Mouse (Mus musculus): ENCODE measurements at regions not wholly inside any gene's neighbourhood (a gene's known extent, or its start where the extent isn't known, plus 50 kb on each side); places are given as distances from the start of the nearest gene placed in this dataset.

DNA sequence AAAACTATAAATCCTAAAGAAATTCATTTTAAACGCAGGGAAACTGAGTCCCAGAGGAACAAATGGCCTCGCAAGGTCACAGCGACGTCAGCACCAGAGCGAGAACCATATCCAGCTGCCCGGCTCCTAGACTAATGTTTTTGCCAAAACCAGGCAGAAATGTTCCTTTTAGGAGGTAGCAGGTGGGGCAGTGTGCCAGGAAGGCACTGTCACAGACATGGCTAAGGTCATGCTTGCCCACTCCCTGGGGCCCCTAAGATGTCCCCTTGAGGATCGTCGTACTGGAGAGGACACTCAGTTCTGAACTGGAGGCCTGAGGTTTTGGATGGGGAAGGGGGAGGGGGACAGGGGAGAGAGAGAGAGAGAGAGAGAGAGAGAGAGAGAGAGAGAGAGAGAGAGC is 69.7 kb upstream of the 1600014C23Rik start:
- H3K9me3 ChIP-seq (replicated peaks), result no peaks in the 10 kb centered on the region
- H3K27me3 ChIP-seq (replicated peaks), result peaks cover 26% of the 10 kb centered on the region
- no peaks in the 10 kb centered on the region for H3K36me3 ChIP-seq
- no peak for ATAC-seq (ENCODE audit: low FRiP score)
- H3K27ac ChIP-seq (replicated peaks), result no peak overlapping the region
- no peak overlapping the region for H3K4me2 ChIP-seq
- H3K4me1 ChIP-seq, result peaks cover 22% of the 10 kb centered on the region
- H3K9ac ChIP-seq (replicated peaks), result no peak overlapping the region
- H3K4me3 ChIP-seq (replicated peaks), result no peak overlapping the region
- WGBS, result 92% methylated on average over 8 of the region's 8 CpGs

DNA sequence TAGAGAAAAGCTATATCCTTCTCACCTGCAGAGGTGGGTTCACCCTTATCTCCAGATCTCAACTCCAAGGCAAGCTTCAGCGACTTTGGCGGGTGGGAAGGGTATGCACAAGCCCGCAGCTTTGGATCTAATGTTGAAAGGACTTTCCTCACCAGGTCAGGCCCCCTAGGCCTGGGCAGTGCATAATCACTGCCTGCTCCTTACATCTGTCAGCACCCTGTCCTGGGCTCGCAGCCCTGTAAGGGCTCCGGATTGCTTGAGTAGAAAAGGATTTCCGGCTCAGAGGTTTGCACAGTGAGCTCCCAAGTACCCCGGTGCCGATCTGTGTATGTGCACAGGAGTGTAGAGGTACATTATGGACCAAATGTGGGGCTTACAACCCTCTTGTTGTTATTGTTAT is 68.8 kb upstream of the 1600014C23Rik start:
- Histone ChIP-seq H3K27me3 (replicated peaks) (peaks cover 24% of the 10 kb centered on the region), H3K4me2 (no peak overlapping the region), H3K36me3 (no peaks in the 10 kb centered on the region), H3K9me3 (replicated peaks) (no peaks in the 10 kb centered on the region), H3K4me3 (replicated peaks) (no peak overlapping the region), H3K27ac (replicated peaks) (no peak overlapping the region), H3K4me1 (peaks cover 18% of the 10 kb centered on the region), H3K9ac (replicated peaks) (no peak overlapping the region)
- ATAC-seq (ENCODE audit: low FRiP score), result no peak
- WGBS, result 93% methylated on average over 8 of the region's 8 CpGs

DNA sequence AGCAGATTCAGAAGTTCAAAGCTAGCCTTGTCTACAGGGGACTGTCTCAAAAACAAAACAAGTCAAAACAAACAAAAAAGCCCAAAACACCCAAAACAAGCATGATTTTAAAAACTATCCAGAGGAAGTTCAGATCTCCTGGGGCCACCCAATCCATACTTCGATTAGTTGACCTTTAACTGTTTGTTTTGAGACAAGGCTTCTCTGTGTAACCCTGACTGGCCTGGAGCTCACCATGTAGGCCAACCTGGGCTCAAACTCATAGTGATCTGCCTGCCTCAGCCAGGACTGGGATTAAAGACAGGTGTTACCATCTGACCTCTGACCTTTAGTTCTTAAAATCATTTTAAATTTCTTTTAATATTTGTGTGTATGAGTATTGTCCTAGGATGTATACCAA is 66.1 kb upstream of the 1600014C23Rik start:
- no peaks in the 10 kb centered on the region for H3K4me1 ChIP-seq
- ATAC-seq (ENCODE audit: low FRiP score), result no peak

DNA sequence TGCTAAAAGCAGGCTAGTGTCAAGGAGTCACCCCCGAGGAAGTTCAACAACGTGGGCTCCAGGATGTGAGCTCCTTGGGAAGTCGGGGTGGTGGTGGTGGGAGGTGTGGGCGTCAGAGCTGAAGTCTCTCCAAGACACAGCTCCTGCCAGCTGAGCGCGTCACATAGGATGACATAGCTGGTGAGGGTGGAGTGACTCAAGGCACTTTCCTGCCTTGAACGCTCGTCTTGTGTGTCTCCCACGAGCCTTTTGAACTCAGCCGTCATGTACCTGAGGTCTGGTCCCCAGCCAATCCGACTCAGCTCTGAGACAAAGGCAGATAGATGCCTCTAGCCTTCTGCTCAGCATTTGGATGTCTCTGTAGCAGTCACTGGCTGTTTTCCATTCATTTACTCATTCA is 65.4 kb upstream of the 1600014C23Rik start:
- ATAC-seq (ENCODE audit: low FRiP score), result no peak
- H3K4me2 ChIP-seq, result no peak overlapping the region
- H3K36me3 ChIP-seq, result no peaks in the 10 kb centered on the region
- no peaks in the 10 kb centered on the region for H3K9me3 ChIP-seq (replicated peaks)
- 73% methylated on average over 11 of the region's 11 CpGs for WGBS
- H3K27ac ChIP-seq (replicated peaks), result no peak overlapping the region
- no peaks in the 10 kb centered on the region for H3K4me1 ChIP-seq
- H3K9ac ChIP-seq (replicated peaks), result no peak overlapping the region
- no peaks in the 10 kb centered on the region for H3K27me3 ChIP-seq (replicated peaks)
- no peak overlapping the region for H3K4me3 ChIP-seq (replicated peaks)

More for the DNA sequence above, 66.1 kb upstream of the 1600014C23Rik start:
- H3K36me3 ChIP-seq, result no peaks in the 10 kb centered on the region
- WGBS, result 94% methylated on average over 1 of the region's 1 CpGs
- H3K4me2 ChIP-seq, result no peak overlapping the region
- H3K9me3 ChIP-seq (replicated peaks), result no peaks in the 10 kb centered on the region
- no peak overlapping the region for H3K4me3 ChIP-seq (replicated peaks)
- no peak overlapping the region for H3K27ac ChIP-seq (replicated peaks)
- H3K27me3 ChIP-seq (replicated peaks), result peaks cover 5% of the 10 kb centered on the region; the same call in 1 of the 2 replicates
- H3K9ac ChIP-seq (replicated peaks), result no peak overlapping the region

DNA sequence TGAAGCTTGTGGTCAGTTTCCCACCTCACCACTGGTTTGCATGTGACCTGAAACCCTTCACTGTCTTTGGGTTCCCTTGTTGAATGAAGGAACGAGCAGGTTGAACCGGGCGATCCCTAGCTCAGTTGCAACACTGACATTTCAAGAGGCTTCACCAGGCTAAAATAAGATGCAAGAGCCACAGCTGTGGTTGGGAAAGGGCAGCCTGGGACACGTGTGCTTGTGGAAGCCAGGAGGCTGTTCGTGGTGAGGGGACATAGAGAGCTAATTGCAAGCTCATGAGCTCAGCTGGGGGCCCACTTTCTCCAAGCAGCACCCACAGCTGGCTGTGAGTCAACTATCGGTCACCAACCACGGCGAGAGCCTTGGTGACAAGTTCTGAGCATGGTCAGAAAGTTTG is 64.8 kb upstream of the 1600014C23Rik start:
- ATAC-seq (ENCODE audit: low FRiP score), result no peak
- WGBS, result 83% methylated on average over 8 of the region's 8 CpGs

DNA sequence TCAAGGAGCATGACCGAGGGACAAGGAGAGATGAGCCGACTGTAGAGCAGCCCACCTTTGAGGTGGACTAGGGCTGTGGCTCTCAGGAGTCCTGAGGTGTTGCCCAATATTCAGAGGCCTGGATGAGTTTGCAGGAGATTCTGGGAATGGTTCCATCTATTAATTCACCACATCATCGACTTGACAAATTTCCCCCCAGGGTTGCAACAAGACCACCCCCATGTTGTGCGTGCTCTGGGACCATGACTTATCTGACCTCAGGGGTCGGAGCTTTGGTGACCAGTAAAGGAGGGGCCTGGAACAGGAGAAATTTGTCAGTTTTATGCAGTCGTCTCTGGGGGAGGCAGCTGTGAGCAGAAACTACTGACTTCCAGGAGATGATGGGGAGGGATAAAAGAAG is 63.5 kb upstream of the 1600014C23Rik start:
- WGBS, result 79% methylated on average over 6 of the region's 6 CpGs
- Histone ChIP-seq H3K4me2 (no peak overlapping the region), H3K4me1 (no peaks in the 10 kb centered on the region), H3K9me3 (replicated peaks) (no peaks in the 10 kb centered on the region), H3K4me3 (replicated peaks) (no peak overlapping the region), H3K9ac (replicated peaks) (no peak overlapping the region), H3K36me3 (no peaks in the 10 kb centered on the region), H3K27me3 (replicated peaks) (no peaks in the 10 kb centered on the region), H3K27ac (replicated peaks) (no peak overlapping the region)
- ATAC-seq (ENCODE audit: low FRiP score), result no peak

More for the DNA sequence above, 64.8 kb upstream of the 1600014C23Rik start:
- Histone ChIP-seq H3K4me1 (no peaks in the 10 kb centered on the region), H3K9me3 (replicated peaks) (no peaks in the 10 kb centered on the region), H3K4me2 (no peak overlapping the region), H3K27me3 (replicated peaks) (no peaks in the 10 kb centered on the region), H3K27ac (replicated peaks) (no peak overlapping the region), H3K9ac (replicated peaks) (no peak overlapping the region), H3K4me3 (replicated peaks) (no peak overlapping the region), H3K36me3 (no peaks in the 10 kb centered on the region)

DNA sequence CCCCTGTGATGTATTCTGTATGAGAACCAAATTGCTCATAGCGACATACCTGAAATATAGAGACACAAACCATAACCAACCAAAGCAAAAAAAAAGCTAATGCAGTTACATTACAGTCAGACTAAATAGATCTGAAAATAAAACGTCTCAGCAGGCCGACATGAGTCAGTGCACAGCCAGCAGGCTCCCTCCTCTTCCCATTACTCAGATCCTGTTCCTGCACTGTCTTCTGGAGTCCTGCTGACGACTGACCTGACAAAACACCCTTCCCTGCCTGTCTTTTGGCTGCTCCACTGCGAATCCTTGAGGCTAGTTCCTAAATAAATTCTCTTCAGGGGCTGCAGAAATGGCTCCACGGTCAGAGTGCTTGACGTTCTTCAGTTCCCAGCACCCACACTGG is 61.3 kb upstream of the 1600014C23Rik start:
- Histone ChIP-seq H3K9ac (replicated peaks) (no peak overlapping the region), H3K36me3 (no peaks in the 10 kb centered on the region), H3K27me3 (replicated peaks) (no peaks in the 10 kb centered on the region), H3K9me3 (replicated peaks) (no peaks in the 10 kb centered on the region), H3K27ac (replicated peaks) (no peak overlapping the region), H3K4me1 (no peaks in the 10 kb centered on the region), H3K4me3 (replicated peaks) (no peak overlapping the region), H3K4me2 (no peak overlapping the region)
- ATAC-seq (ENCODE audit: low FRiP score), result no peak
- WGBS, result 84% methylated on average over 7 of the region's 7 CpGs

DNA sequence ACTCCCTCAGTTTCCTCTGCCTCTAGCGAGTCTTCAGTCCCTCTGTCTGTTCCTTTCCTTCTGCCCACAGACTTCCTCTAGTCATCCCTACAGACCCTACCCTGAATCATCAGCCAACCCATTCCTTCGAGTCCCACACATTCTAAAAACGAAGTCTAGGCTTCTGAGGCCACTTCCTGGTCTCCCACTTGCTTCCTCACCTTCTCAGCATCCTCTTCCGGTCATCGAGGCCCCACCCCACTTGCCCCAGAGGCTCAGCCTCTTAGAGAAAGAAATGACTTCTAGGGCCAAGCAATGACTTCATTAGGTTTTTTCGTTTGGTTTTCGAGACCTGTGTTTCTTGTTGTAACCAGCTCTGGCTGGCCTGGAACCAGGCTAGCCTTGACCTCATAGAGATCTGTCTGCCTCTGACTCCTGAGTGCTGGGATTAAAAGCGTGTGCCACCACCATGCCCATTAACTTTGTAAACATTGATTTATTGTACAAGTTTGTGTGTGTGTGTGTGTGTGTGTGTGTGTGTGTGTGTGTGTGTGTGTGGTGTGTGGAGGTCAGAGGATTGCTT is 57.4 kb upstream of the 1600014C23Rik start:
- no peak for ATAC-seq (ENCODE audit: low FRiP score)
- WGBS, result 85% methylated on average over 8 of the region's 8 CpGs
- no peak overlapping the region for H3K4me3 ChIP-seq (replicated peaks)
- no peaks in the 10 kb centered on the region for H3K4me1 ChIP-seq
- H3K27me3 ChIP-seq (replicated peaks), result no peaks in the 10 kb centered on the region
- no peaks in the 10 kb centered on the region for H3K36me3 ChIP-seq
- H3K4me2 ChIP-seq, result no peak overlapping the region
- no peaks in the 10 kb centered on the region for H3K9me3 ChIP-seq (replicated peaks)
- H3K9ac ChIP-seq (replicated peaks), result no peak overlapping the region
- no peak overlapping the region for H3K27ac ChIP-seq (replicated peaks)

DNA sequence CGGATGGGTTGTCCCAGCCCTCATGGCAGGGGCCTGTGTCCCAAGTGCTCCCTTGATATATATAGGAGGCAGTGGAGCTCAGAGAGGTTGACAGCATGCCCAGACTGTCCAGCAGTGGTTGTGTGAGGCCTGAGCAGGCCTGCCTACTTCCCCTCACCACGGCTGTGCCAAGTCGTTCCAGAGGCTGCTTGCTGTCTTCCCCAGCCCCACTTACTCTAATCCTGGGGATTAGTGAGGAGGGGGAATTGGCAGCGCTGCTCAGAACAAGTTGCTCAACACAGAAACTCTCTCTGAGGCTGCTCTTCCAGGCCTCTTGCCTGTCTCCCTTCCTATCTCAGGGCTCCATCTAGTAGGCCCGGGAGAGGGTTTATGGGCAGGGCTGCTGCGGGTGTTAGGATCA is 56.1 kb upstream of the 1600014C23Rik start:
- no peak overlapping the region for H3K4me3 ChIP-seq (replicated peaks)
- no peak for ATAC-seq (ENCODE audit: low FRiP score)
- no peak overlapping the region for H3K4me2 ChIP-seq
- H3K4me1 ChIP-seq, result no peaks in the 10 kb centered on the region
- H3K36me3 ChIP-seq, result no peaks in the 10 kb centered on the region
- no peak overlapping the region for H3K9ac ChIP-seq (replicated peaks)
- no peaks in the 10 kb centered on the region for H3K9me3 ChIP-seq (replicated peaks)
- H3K27me3 ChIP-seq (replicated peaks), result no peaks in the 10 kb centered on the region
- 63% methylated on average over 6 of the region's 6 CpGs for WGBS
- no peak overlapping the region for H3K27ac ChIP-seq (replicated peaks)

DNA sequence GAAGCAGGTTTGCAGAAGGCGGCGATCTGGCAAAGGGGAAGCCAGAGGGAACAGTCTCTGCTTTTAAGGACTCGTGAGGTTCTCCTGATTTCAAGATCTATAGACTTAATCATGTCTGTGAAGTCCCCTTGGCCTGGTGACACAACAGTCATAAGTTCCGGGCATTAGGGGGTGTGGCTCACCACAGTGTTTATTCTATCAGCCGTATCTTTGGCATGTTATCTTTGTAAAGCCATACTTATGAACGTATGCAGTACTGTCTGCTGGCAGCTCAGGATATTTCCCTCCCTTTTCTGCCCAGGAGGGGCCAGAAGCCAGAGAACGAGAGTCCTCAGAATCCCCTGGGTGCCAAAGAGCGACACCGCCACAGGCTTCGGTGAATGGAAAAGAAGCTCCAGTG is 51.3 kb upstream of the 1600014C23Rik start:
- H3K4me1 ChIP-seq, result no peaks in the 10 kb centered on the region
- H3K9me3 ChIP-seq (replicated peaks), result no peaks in the 10 kb centered on the region
- H3K9ac ChIP-seq (replicated peaks), result no peak overlapping the region
- H3K4me3 ChIP-seq (replicated peaks), result no peak overlapping the region
- H3K27ac ChIP-seq (replicated peaks), result no peak overlapping the region
- no peaks in the 10 kb centered on the region for H3K27me3 ChIP-seq (replicated peaks)
- 84% methylated on average over 10 of the region's 10 CpGs for WGBS
- no peaks in the 10 kb centered on the region for H3K36me3 ChIP-seq
- ATAC-seq (ENCODE audit: low FRiP score), result no peak
- no peak overlapping the region for H3K4me2 ChIP-seq

DNA sequence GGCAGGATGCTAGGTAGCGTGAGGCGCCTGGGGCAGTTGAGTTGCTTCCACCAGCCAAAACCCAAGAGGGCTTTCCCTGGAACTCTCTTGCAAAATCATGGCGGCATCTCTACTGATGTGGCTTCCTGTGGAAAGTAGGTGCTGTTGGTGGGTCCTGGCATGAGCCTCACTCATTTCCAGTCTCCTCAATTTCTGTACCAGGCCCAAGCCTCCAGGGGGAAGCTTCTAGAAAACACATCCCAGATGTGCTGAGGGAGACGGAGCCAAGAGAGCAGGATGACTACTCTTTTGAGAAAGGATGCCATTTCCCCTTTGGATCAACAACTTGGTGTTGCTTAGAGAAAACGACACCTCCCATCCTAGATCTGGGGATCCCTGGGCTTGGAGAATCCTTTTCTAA is 50.9 kb upstream of the 1600014C23Rik start:
- Histone ChIP-seq H3K27ac (replicated peaks) (no peak overlapping the region), H3K4me2 (no peak overlapping the region), H3K27me3 (replicated peaks) (no peaks in the 10 kb centered on the region), H3K4me1 (no peaks in the 10 kb centered on the region), H3K4me3 (replicated peaks) (no peak overlapping the region), H3K9me3 (replicated peaks) (no peaks in the 10 kb centered on the region), H3K9ac (replicated peaks) (no peak overlapping the region), H3K36me3 (no peaks in the 10 kb centered on the region)
- ATAC-seq (ENCODE audit: low FRiP score), result no peak
- WGBS, result 95% methylated on average over 5 of the region's 5 CpGs

Data from neural tube, embryonic 15.5 days (tissue).